Mouse (Mus musculus) urinary bladder, postnatal 25 days (tissue): ENCODE measurements at regions not wholly inside any gene's neighbourhood (a gene's known extent, or its start where the extent isn't known, plus 50 kb on each side); places are given as distances from the start of the nearest gene placed in this dataset.

ENCODE experiments used
- DNase-seq: peaks from one replicate; pipeline ENCODE4 v3.0.0; 2022; ENCODE audit warnings: low spot score

- no peak for DNase-seq
Measured at GRCm38 (mm10) chrX:142456022-142456421, 65.7 kb upstream of the Acsl4 start.

GRCm38 (mm10) chrX:142464174-142464573, 73.8 kb upstream of the Acsl4 start:
- DNase-seq, result no peak

GRCm38 (mm10) chrX:142464756-142465155, 74.4 kb upstream of the Acsl4 start:
- no peak for DNase-seq

- DNase-seq, result no peak
Measured at GRCm38 (mm10) chrX:142467850-142468256, 77.5 kb upstream of the Acsl4 start.

- DNase-seq, result no peak
Measured at GRCm38 (mm10) chrX:142468388-142468787, 78.1 kb upstream of the Acsl4 start.

GRCm38 (mm10) chrX:142469048-142469634, 78.8 kb upstream of the Acsl4 start:
- no peak for DNase-seq

GRCm38 (mm10) chrX:142470083-142470482, 79.7 kb upstream of the Acsl4 start:
- DNase-seq, result no peak

- DNase-seq, result no peak
Measured at GRCm38 (mm10) chrX:142481203-142481815, 91.0 kb upstream of the Acsl4 start.

GRCm38 (mm10) chrX:142488078-142488477, 97.7 kb upstream of the Acsl4 start:
- DNase-seq, result no peak

GRCm38 (mm10) chrX:142490093-142490717, 99.9 kb upstream of the Acsl4 start:
- no peak for DNase-seq

- no peak for DNase-seq
Measured at GRCm38 (mm10) chrX:142501094-142501493, 110.8 kb upstream of the Acsl4 start.

- DNase-seq, result no peak
Measured at GRCm38 (mm10) chrX:142504962-142505361, 114.6 kb upstream of the Acsl4 start.

- DNase-seq, result no peak
Measured at GRCm38 (mm10) chrX:142507475-142507874, 117.1 kb upstream of the Acsl4 start.

GRCm38 (mm10) chrX:142516406-142517131, 126.2 kb upstream of the Acsl4 start:
- no peak for DNase-seq

GRCm38 (mm10) chrX:142517205-142517604, 126.9 kb upstream of the Acsl4 start:
- no peak for DNase-seq

- no peak for DNase-seq
Measured at GRCm38 (mm10) chrX:142521063-142521462, 130.7 kb upstream of the Acsl4 start.

GRCm38 (mm10) chrX:142526953-142527352, 136.6 kb upstream of the Acsl4 start:
- peak; percentile 22 for DNase-seq

- no peak for DNase-seq
Measured at GRCm38 (mm10) chrX:142529892-142530291, 139.6 kb upstream of the Acsl4 start.

- peak; percentile 14 for DNase-seq
Measured at GRCm38 (mm10) chrX:142534780-142535179, 144.4 kb upstream of the Acsl4 start.

GRCm38 (mm10) chrX:142535540-142535939, 145.2 kb upstream of the Acsl4 start:
- DNase-seq, result no peak

- DNase-seq, result no peak
Measured at GRCm38 (mm10) chrX:142535954-142536353, 145.3 kb upstream of the Tmem164 start.

- no peak for DNase-seq
Measured at GRCm38 (mm10) chrX:142537259-142537963, 143.8 kb upstream of the Tmem164 start.
